Mouse (Mus musculus) layer of hippocampus, postnatal 14 days (tissue): ENCODE data around the gene 1700001O22Rik. TPM values are rescaled to one million over a fixed set of nuclear protein-coding genes. Genes with fewer than 3 reads are reported as not detected.

ENCODE experiments used
- DNase-seq, 2 experiments: peaks; one replicate each; pipeline ENCODE4 v3.0.0; 2021 to 2022; ENCODE audit warnings: low spot score in 2 of 2, mixed read lengths in 1 of 2
- total RNA-seq, 2 experiments: library from RNA; stranded (reverse); gene quantifications; 2 replicates each; pipeline ENCODE4 v1.2.3; 2021

1700001O22Rik gene
- total RNA-seq, 2 experiments from 2014 or later = 2.9 to 3.8 TPM

DNA sequence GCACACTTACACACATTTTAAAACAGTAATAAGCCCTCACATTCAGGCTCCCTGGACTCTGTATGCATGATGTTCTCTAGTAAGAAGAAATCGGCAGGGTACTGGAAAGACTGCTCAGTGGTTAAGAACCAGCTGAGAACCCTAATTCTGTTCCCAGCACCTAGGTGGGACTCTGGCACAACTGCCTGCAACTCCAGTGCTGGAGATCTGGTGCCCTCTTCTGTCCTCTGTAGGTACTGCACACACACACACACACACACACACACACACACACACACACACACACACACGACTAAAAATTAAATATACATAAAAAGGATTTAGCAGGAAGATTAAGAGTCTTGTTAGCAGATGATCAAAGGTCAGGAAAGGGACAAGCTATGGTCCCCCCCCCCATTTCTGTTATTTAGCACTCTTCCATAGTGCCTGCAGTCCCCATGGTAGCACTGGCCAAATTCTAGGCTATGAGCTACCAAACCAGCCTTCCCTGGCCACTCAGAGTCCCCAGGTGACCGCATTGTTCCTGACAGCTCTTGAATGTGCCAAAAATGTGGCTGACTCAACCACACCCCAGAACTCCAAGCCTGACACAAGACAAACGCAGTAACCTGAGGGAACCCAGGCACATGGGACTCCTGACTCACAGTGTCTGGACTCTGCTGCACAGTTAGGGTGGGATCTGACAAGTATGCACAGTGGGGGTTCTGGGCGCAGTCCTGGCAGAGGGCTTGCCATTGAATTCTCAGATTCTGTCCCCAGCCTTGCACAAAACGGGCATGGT lies 47.3 kb downstream of the 1700001O22Rik start:
- DNase-seq = no peak

GRCm38 (mm10) chr2:30754831-30755230 lies 48.6 kb downstream of the 1700001O22Rik start:
- DNase-seq = no peak

DNA sequence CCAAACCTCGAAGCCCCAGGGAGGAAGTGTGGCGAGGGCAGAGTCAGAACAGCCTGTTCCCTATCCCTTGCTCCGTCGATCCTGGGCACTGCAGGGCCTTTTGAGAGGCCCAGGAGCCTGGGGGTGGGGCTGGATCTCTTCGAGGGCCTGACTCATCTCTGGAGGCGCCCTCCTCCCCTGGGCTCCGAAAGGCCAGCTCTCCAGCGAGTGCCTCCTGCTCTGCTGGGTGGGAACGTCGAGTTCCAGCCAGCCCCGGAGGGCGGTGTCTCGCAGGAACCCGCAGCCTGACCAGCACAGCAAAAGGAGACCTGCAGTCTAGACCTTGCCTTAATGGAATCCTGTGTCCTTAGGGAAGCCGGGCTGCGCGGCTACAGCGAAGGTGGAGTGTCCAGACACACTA lies 50.2 kb downstream of the 1700001O22Rik start:
- DNase-seq = no peak

DNA sequence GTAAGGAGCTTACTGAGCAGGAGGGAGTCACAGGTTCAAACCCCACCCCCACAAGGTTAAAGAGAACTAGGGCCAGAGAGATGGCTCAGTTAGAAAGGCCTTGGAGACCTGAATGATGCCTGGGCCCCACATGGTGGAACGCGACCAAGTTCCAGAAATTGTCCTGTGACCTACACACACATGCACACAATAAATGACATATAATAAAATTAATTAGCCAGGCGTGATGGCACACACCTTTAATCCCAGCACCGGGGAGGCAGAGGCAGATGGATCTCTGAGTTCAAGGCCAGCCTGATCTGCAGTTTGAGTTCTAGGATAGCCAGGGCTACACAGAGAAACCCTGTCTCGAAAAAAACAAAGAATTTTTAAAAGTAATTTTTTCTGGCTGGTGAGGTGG lies 51.0 kb downstream of the 1700001O22Rik start:
- no peak for DNase-seq

- no peak for DNase-seq
Observed at GRCm38 (mm10) chr2:30750025-30750424, 53.4 kb downstream of the 1700001O22Rik start.

GRCm38 (mm10) chr2:30747602-30748162 lies 55.8 kb downstream of the 1700001O22Rik start:
- DNase-seq = no peak

Other genes starting within 250 kb of the 1700001O22Rik start
- gene Cstad, start 208.6 kb downstream of the 1700001O22Rik start, total RNA-seq = 1 to 10 TPM; 7.5 to 9.3 TPM
- 10 to 100 TPM; 38.9 to 41.9 TPM for gene Ntmt1, start 4.2 kb upstream of the 1700001O22Rik start, total RNA-seq
- gene Asb6, start 26.7 kb upstream of the 1700001O22Rik start, total RNA-seq = 10 to 100 TPM; 33.7 to 34.9 TPM
- 1 to 10 TPM; 2.9 to 5.0 TPM for gene Prrx2, start 31.3 kb upstream of the 1700001O22Rik start, total RNA-seq
- gene Ptges, start 126.2 kb upstream of the 1700001O22Rik start, total RNA-seq = 1 to 10 TPM; 4.4 to 5.8 TPM
- 10 to 100 TPM; 38.8 TPM for gene Tor1b, start 149.3 kb upstream of the 1700001O22Rik start, total RNA-seq
- gene Tor1a, start 164.3 kb upstream of the 1700001O22Rik start, total RNA-seq = 10 to 100 TPM; 47.0 to 54.0 TPM
- gene BC005624, start 178.5 kb upstream of the 1700001O22Rik start, total RNA-seq = 10 to 100 TPM; 51.0 to 52.8 TPM
- gene Usp20, start 178.6 kb upstream of the 1700001O22Rik start, total RNA-seq = 10 to 100 TPM; 84.0 to 85.6 TPM